Mouse (Mus musculus) heart, embryonic 15.5 days (tissue): ENCODE data around the gene Aen. TPM values are rescaled to one million over a fixed set of nuclear protein-coding genes. Genes with fewer than 3 reads are reported as not detected.

Experiments
- ATAC-seq: fragments of 200-750 bp; cut with Nextera tagmentation; replicated peaks from 2 replicates; pipeline ENCODE4 v1.8.0; 2017; ENCODE audit warnings: low read depth, moderate TSS enrichment; ENCODE audit not compliant: insufficient number of reproducible peaks, insufficient read depth, low FRiP score
- H3K27ac ChIP-seq: fragments of 300-500 bp; sonication (generic); 2 replicates; pipeline ENCODE4 v1.5.1; 2015; ENCODE audit warnings: mild to moderate bottlenecking, inconsistent platforms
- H3K27me3 ChIP-seq: fragments of 300-500 bp; sonication (generic); 2 replicates; pipeline ENCODE4 v1.6.1; 2015; ENCODE audit warnings: inconsistent platforms
- H3K36me3 ChIP-seq: fragments of 300-500 bp; sonication (generic); 2 replicates; pipeline ENCODE4 v1.6.1; 2015; ENCODE audit warnings: mild to moderate bottlenecking, inconsistent platforms
- H3K4me1 ChIP-seq: fragments of 300-500 bp; sonication (generic); replicated peaks from 2 replicates; pipeline ENCODE4 v1.6.1; 2015; ENCODE audit warnings: inconsistent platforms
- H3K4me2 ChIP-seq: fragments of 300-500 bp; sonication (generic); 2 replicates; pipeline ENCODE4 v1.6.1; 2015; ENCODE audit warnings: inconsistent platforms, mild to moderate bottlenecking, moderate library complexity
- H3K4me3 ChIP-seq: fragments of 300-500 bp; sonication (generic); 2 replicates; pipeline ENCODE4 v1.5.1; 2015; ENCODE audit warnings: mild to moderate bottlenecking, inconsistent platforms
- H3K9ac ChIP-seq: fragments of 300-500 bp; sonication (generic); 2 replicates; pipeline ENCODE4 v1.6.1; 2015; ENCODE audit warnings: mild to moderate bottlenecking, inconsistent platforms
- H3K9me3 ChIP-seq: fragments of 300-500 bp; sonication (generic); replicated peaks from 2 replicates; pipeline ENCODE4 v1.6.1; 2016; ENCODE audit warnings: inconsistent platforms
- WGBS: fragments of 180-500 bp; shearing (Covaris S2); methylation state at CpG from one replicate; pipeline ENCODE4 v1.1.7; 2015; ENCODE audit warnings: mixed read lengths; 5-methylcytosine and 5-hydroxymethylcytosine counted together
- polyA plus RNA-seq: library from polyadenylated mRNA; unstranded; fragments of >200 nt; fragmentation: Nextera tagmentation; extraction: Ambion mirVana; gene quantifications from 2 replicates; pipeline ENCODE4 v1.2.1, GENCODE M21; 2015

Gene Aen
- polyA plus RNA-seq, result 26.8 and 32.9 TPM in 2 replicates

DNA sequence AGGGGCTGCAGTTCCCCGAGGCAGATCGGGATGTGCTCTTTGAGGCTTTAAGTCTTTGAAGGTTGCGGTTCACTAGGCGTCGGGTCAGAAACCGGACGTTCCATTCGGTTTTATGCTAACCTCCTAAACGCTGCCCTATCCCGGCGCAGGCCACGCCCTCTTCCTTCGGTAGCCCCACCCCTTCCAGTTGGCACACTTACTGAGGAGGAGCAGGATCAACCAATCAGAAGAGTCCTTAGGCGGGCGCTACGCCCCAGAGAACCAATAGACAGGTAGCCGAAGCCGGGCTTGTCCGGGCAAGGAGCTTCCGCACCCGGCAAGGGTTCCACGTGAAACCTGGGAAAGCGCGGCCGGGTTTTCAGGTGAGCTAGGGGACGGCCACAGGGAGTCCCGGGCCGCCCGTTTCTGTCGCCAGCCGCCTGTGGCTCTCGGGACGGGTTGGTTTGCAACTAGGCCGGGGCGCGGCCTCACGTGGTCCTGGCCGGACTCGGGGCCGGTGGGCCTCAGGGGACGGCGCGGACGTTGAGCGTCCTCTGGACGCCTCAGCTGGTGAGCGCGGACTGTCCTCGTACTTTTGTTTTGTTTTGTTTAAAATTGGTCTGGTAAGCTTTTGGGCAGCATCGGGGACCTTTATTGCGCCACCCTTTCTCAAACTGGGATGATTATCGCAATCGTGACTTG lies at the start of gene Aen:
Gene Aen (plus strand): TSS at position 202 of the 681 bp plus-strand sequence.
- ATAC-seq, result peak; percentile 99
- H3K9ac ChIP-seq, result peak within 1 kb of the TSS; percentile 79
- H3K27ac ChIP-seq, result peak within 1 kb of the TSS; percentile 77
- H3K9me3 ChIP-seq, result no peaks in the 10 kb centered on the region
- WGBS, result 2% methylated on average over 53 of the region's 53 CpGs
- no peaks in the 10 kb centered on the region for H3K27me3 ChIP-seq
- peak within 1 kb of the TSS; percentile 90 for H3K4me2 ChIP-seq
- H3K4me3 ChIP-seq, result peak within 1 kb of the TSS; percentile 100
- no peaks in the 10 kb centered on the region; the same call in 1 of the 2 replicates for H3K36me3 ChIP-seq
- peaks cover 18% of the 10 kb centered on the region for H3K4me1 ChIP-seq

DNA sequence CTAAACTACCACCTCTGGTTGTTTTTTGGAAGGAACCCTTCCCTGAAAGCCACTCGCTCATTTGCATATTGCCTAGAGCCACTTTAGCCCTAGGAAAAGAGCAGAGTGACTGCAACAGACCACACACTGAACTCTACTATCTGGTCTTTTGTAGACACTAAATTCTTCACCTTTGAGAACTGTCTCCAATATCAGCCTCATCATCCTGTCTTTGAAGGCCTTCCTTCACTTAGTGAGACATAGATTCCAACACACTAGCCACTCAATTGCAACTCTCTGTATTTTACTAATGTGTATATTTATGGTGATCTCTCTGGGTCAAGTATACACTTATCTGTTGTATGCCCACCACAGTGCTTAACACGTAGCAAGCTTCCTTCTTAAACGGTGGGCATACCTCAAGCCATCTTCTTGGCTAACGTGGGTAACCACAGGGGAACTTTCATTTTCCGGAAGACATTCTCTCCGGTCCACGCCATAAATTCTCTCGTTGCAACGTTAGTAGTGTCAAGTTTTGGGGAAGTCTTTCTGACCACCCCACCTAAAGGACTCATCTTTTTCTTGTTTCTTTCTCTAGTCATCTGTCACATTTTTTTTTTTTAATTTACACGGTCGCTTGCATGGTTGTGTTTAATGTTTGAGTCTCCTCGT lies 49.5 kb upstream of the Aen start:
- no peaks in the 10 kb centered on the region for H3K9me3 ChIP-seq
- peak overlapping the region; percentile 92 for H3K9ac ChIP-seq
- H3K4me1 ChIP-seq, result peaks cover 13% of the 10 kb centered on the region
- no peaks in the 10 kb centered on the region for H3K27me3 ChIP-seq
- ATAC-seq, result no peak
- peaks cover 18% of the 10 kb centered on the region for H3K36me3 ChIP-seq
- H3K27ac ChIP-seq, result peak overlapping the region; percentile 80; the same call in 1 of the 2 replicates
- H3K4me3 ChIP-seq, result peak overlapping the region; percentile 99
- peak overlapping the region; percentile 72 for H3K4me2 ChIP-seq
- 40% methylated on average over 12 of the region's 12 CpGs for WGBS

DNA sequence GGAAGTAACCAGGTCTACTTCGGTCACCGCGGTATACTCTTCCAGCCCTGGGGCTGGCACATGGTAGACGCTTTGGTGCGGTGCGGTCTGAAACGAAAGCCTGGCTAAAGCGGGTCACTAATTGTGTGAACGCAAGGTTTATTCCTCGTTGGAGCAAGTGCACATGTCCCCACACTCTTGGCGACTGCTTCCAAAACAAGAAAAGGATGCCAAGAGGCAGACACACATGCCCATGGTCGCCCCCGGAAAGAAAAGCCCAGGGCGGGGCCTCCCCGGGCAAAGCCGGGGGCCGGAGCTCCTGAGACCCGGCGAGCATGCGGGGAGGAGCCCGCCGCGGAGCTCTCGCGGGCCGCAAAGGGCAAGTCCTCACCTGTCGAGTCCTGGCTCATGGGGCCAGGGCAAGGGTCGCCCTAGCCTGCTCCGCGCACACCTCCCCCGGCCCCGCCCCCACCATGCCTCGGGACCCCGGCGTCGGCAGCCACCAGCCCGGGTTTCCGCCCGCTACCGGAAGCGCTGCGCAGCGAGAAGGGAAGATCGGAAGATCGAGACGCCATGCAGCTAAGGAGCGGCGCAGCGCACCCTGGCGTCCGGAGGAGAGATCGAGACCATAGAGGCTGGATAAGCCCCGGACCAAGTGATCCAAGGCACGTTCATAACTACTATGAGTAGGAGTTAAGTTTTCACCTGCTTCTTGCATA lies 48.8 kb upstream of the Aen start, which contains the start of gene Det1:
Gene Det1 (minus strand): TSS at position 527 of the 698 bp plus-strand sequence.
- ATAC-seq, result peak; percentile 89
- under 1% methylated on average over 53 of the region's 54 CpGs for WGBS

DNA sequence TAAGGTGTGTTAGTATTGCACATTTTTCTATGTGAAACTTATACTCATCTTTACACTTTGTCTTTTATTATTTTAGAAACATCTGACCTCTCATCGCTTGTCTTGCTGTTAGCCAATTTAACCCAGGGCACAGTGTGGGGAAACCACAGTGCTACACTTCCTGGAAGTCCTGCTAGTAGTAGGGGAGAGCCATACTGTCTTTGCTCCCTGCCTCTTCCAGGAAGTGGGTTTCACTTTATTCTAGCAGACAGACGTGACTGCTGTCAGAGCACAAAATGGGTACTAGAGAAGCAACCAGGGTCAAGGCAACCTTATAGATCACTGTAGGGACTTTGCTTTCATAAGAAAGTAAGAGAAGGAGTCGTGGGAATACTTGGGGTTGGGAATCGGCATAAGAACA lies 41.6 kb upstream of the Aen start:
- ATAC-seq, result no peak
- Histone ChIP-seq H3K9ac (no peak overlapping the region), H3K4me1 (no peaks in the 10 kb centered on the region), H3K27me3 (peaks cover 5% of the 10 kb centered on the region), H3K4me3 (no peak overlapping the region), H3K36me3 (no peaks in the 10 kb centered on the region), H3K9me3 (no peaks in the 10 kb centered on the region), H3K27ac (no peak overlapping the region), H3K4me2 (no peak overlapping the region)
- WGBS, result 48% methylated on average over 4 of the region's 4 CpGs

More for the DNA sequence above, 48.8 kb upstream of the Aen start, which contains the start of gene Det1:
- peak within 1 kb of the TSS; percentile 99 for H3K4me3 ChIP-seq
- peak within 1 kb of the TSS; percentile 80 for H3K27ac ChIP-seq
- peaks cover 18% of the 10 kb centered on the region for H3K36me3 ChIP-seq
- peak within 1 kb of the TSS; percentile 92 for H3K9ac ChIP-seq
- H3K27me3 ChIP-seq, result no peaks in the 10 kb centered on the region
- H3K4me1 ChIP-seq, result peaks cover 13% of the 10 kb centered on the region
- H3K4me2 ChIP-seq, result peak within 1 kb of the TSS; percentile 72
- no peaks in the 10 kb centered on the region for H3K9me3 ChIP-seq

DNA sequence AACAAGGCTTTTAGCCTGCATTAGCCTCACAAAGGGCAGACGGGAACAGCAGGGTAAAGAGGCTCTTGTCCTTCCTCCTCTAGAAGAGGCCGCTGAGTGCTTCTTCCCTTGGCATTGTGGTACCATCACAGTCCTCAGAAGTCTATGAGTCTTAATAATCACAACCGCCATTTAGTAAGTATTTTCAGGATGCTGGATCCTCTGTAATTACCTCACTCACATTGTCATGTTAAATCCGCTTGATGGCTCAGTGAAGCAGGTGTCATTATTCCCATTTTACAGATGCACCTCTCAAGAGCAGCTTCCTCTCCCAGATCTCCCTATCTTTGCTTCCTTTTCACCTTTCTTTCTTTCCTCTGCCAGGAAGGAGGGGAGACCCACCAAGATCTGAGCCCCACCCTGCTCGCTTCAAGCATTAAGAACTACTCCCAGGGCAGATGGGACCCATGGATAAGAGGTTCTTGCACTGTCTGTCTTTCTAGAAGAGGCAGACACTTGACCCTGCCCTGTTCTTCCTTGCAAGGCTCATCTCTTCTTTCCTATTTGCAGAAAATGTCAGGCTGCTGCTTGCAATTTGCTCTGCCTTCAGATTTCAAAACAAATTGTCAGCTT lies 40.5 kb upstream of the Aen start:
- H3K4me2 ChIP-seq, result no peak overlapping the region
- no peaks in the 10 kb centered on the region for H3K9me3 ChIP-seq
- H3K27me3 ChIP-seq, result peaks cover 5% of the 10 kb centered on the region
- H3K4me1 ChIP-seq, result no peaks in the 10 kb centered on the region
- H3K36me3 ChIP-seq, result no peaks in the 10 kb centered on the region
- no peak overlapping the region for H3K27ac ChIP-seq
- H3K4me3 ChIP-seq, result no peak overlapping the region
- WGBS, result 52% methylated on average over 5 of the region's 5 CpGs
- ATAC-seq, result no peak
- H3K9ac ChIP-seq, result no peak overlapping the region

DNA sequence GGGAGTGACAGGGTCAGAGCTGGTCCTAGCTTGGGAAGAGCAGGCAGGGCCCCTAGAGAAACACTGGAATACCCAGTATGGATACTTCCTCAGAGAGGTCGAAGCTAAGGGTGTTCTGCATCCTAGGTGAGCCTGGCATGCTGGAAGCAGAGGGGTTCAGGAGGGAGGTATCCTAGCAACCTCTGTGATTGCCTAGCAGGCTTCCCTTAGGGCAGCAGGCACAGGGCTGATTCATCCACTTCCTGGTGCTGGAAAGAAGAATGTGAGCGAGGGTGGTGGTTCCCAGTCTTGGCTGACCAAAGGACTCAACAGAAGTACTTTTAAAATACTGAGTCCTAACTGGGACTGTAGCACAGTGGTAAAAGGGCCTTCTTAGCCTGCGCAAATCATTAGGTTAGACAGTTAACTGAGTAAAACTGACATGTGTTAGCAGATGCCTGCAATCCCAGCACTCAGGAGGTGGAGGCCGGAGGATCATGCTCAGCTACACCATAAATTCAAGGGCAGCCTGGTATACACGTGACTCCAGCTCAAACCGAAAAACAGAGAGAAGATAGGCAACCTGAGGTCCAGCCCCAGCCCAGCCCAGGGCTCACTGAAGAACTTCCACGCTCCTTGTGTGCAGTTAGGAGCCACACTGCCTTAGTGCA lies 31.7 kb upstream of the Aen start:
- Histone ChIP-seq H3K4me2 (no peak overlapping the region), H3K9ac (no peak overlapping the region), H3K27me3 (no peaks in the 10 kb centered on the region), H3K4me3 (no peak overlapping the region), H3K36me3 (no peaks in the 10 kb centered on the region), H3K4me1 (no peaks in the 10 kb centered on the region), H3K9me3 (no peaks in the 10 kb centered on the region), H3K27ac (no peak overlapping the region)
- WGBS, result 67% methylated on average over 7 of the region's 7 CpGs
- no peak for ATAC-seq

DNA sequence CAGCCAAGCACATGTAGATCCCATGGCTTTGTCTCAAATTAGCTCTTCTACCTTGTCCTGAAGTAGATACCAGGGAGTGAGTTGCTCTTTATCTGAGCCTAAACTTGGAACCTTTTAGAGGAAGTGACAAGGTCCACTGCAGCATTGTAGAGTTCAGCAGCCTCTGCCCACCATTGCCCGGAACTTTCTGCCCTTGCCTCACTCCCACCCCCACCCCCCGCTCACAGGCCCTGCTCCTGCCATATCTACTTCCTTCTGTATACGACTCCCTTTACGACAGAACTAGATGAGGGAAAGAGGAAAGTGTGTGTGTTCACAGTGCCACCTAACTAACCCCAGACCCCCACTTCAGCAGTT lies 31.2 kb upstream of the Aen start:
- Histone ChIP-seq H3K27me3 (no peaks in the 10 kb centered on the region), H3K4me2 (no peak overlapping the region), H3K36me3 (no peaks in the 10 kb centered on the region), H3K27ac (no peak overlapping the region), H3K9ac (no peak overlapping the region), H3K4me3 (no peak overlapping the region), H3K9me3 (no peaks in the 10 kb centered on the region), H3K4me1 (no peaks in the 10 kb centered on the region)
- WGBS, result 40% methylated on average over 4 of the region's 4 CpGs
- ATAC-seq, result no peak

DNA sequence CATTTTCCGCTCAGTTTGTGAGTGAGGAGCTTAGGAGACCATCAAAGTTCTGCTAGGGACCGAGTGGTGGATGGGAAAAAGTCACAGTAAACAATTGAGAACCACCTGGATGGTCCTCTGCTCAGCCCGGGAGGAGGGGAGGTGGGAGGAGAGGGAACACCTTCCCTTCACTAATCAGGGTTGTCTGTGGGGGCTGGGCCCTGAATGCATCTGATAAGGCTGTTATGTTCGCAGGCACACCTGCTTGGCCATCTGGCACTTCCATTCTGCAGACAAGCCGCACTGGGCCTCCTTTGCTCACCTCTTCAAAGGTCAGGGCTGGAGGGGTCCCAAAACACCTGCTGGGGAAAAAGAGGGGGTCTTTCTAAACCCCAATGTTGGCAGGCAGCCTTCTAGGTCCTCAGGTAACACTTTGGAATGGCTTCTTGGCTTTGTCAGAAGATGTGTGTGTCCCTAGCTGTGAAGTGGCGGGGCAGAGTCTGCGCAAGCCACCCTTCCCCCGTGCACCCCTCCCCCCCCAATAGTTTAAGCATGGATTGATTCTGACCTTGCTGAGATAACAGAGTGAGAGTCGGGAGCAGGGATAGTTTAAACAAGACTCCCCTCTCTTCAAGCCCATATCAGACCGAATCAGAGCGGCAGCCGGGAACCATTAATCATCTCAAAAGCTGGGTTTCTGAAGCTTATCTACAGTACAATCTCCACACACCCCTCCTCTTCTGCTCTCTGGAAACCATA lies 30.3 kb upstream of the Aen start:
- Histone ChIP-seq H3K27me3 (no peaks in the 10 kb centered on the region), H3K9me3 (no peaks in the 10 kb centered on the region), H3K4me3 (no peak overlapping the region), H3K4me2 (no peak overlapping the region), H3K4me1 (no peaks in the 10 kb centered on the region), H3K9ac (no peak overlapping the region), H3K27ac (no peak overlapping the region), H3K36me3 (no peaks in the 10 kb centered on the region)
- ATAC-seq, result 0 out of 2 replicates have a peak, but pooled peaks have one; percentile 27
- 43% methylated on average over 12 of the region's 12 CpGs for WGBS

DNA sequence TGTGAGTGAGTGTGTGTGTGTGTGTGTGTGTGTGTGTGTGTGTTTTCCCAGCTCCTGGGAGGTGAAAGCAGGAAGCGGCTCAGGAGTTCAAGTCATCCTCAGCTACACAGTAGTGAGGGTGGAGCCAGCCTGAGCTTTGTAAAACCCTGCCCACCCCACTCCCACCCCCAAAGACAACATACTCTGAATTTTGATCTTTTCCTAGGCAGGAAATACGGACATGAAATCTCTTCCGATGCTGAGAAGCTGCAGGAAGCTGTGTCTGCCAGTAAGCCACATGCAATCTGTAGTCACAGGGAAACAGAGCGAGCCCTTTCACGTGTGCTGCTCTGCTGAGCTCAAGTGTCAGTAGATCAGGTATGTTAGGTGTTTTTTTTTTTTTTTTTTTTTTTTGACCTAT lies 26.9 kb upstream of the Aen start:
- no peak for ATAC-seq
- 48% methylated on average over 5 of the region's 5 CpGs for WGBS
- Histone ChIP-seq H3K27ac (no peak overlapping the region), H3K4me3 (no peak overlapping the region), H3K27me3 (no peaks in the 10 kb centered on the region), H3K4me1 (no peaks in the 10 kb centered on the region), H3K9ac (no peak overlapping the region), H3K4me2 (no peak overlapping the region), H3K36me3 (no peaks in the 10 kb centered on the region), H3K9me3 (no peaks in the 10 kb centered on the region)

DNA sequence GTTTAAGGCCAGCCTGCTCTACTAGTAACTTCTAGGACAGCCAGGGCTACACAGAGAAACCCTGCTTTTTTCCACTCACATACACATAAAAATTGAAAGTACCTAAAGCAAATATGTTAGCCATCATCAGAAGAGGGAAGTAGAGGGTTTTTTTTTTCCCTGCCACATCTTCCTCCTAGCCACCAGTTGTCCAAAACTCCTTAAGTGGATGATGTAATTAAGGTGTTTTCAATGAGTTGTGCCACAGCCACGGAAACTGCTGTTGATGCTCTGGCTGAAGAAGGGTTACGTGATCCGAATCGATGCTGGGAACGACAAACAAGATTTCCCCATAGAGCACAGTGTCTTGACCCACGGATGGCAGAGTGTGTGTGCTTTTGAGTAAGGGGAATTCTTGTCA lies 23.3 kb upstream of the Aen start:
- H3K9ac ChIP-seq, result no peak overlapping the region
- H3K4me1 ChIP-seq, result no peaks in the 10 kb centered on the region
- H3K27ac ChIP-seq, result no peak overlapping the region
- H3K4me3 ChIP-seq, result no peak overlapping the region
- WGBS, result 76% methylated on average over 6 of the region's 6 CpGs
- ATAC-seq, result no peak
- no peak overlapping the region for H3K4me2 ChIP-seq
- H3K27me3 ChIP-seq, result no peaks in the 10 kb centered on the region
- no peaks in the 10 kb centered on the region for H3K36me3 ChIP-seq
- no peaks in the 10 kb centered on the region for H3K9me3 ChIP-seq
